Mouse (Mus musculus) embryonic facial prominence, embryonic 14.5 days (tissue): ENCODE data around the gene Cavin1. TPM values are rescaled to one million over a fixed set of nuclear protein-coding genes. Genes with fewer than 3 reads are reported as not detected.

Experiments used
- ATAC-seq: fragments of 200-750 bp; cut with Nextera tagmentation; 2 replicates; pipeline ENCODE4 v1.8.0; 2017; ENCODE audit warnings: low read depth, moderate number of reproducible peaks, moderate TSS enrichment
- DNase-seq: peaks from one replicate; pipeline ENCODE4 v3.0.0-alpha.2; 2015; ENCODE audit warnings: low spot score
- H3K27ac ChIP-seq: fragments of 300-500 bp; sonication (generic); replicated peaks from 2 replicates; pipeline ENCODE4 v1.5.1; 2014; ENCODE audit warnings: low read depth, mild to moderate bottlenecking, low read length, moderate library complexity
- H3K27me3 ChIP-seq: fragments of 300-500 bp; sonication (generic); replicated peaks from 2 replicates; pipeline ENCODE4 v1.6.1; 2014; ENCODE audit warnings: low read length; ENCODE audit not compliant: control insufficient read depth, insufficient read depth
- H3K36me3 ChIP-seq: fragments of 300-500 bp; sonication (generic); 2 replicates; pipeline ENCODE4 v1.6.1; 2014; ENCODE audit warnings: low read length, mixed read lengths; ENCODE audit not compliant: control insufficient read depth, insufficient read depth
- H3K4me1 ChIP-seq: fragments of 300-500 bp; sonication (generic); 2 replicates; pipeline ENCODE4 v1.6.1; 2014; ENCODE audit warnings: antibody characterized with exemption, low read length; ENCODE audit not compliant: control insufficient read depth, insufficient read depth
- H3K4me2 ChIP-seq: fragments of 300-500 bp; sonication (generic); 2 replicates; pipeline ENCODE4 v1.6.1; 2014; ENCODE audit warnings: low read depth, mild to moderate bottlenecking, low read length, moderate library complexity, mixed read lengths
- H3K4me3 ChIP-seq: fragments of 300-500 bp; sonication (generic); 2 replicates; pipeline ENCODE4 v1.5.1; 2014; ENCODE audit warnings: low read depth, mild to moderate bottlenecking, low read length
- H3K9ac ChIP-seq: fragments of 300-500 bp; sonication (generic); 2 replicates; pipeline ENCODE4 v1.6.1; 2014; ENCODE audit warnings: low read depth, mild to moderate bottlenecking, low read length, moderate library complexity, mixed read lengths
- H3K9me3 ChIP-seq: fragments of 300-500 bp; sonication (generic); 2 replicates; pipeline ENCODE4 v1.6.1; 2016; ENCODE audit warnings: low read length; ENCODE audit not compliant: control insufficient read depth
- WGBS: fragments of 180-500 bp; shearing (Covaris S2); extraction: QIAGEN DNeasy Blood & Tissue Kit; methylation state at CpG from one replicate; pipeline ENCODE4 v1.1.7; 2014; 5-methylcytosine and 5-hydroxymethylcytosine counted together
- polyA plus RNA-seq: library from polyadenylated mRNA; unstranded; fragments of >200 nt; fragmentation: Nextera tagmentation; extraction: Ambion mirVana; gene quantifications from 2 replicates; pipeline ENCODE4 v1.2.1, GENCODE M21; 2014

The Cavin1 gene
- polyA plus RNA-seq, 1 experiment from 2014 or later: 160 TPM

GRCm38 (mm10) chr11:100985607-100986006, 14.9 kb upstream of the Cavin1 start:
- WGBS: 55% methylated on average over 3 of the region's 3 CpGs
- no peaks in the 10 kb centered on the region for H3K9me3 ChIP-seq
- DNase-seq (no peak), ATAC-seq (no peak)
- H3K4me3 ChIP-seq: no peak overlapping the region
- H3K4me1 ChIP-seq: no peaks in the 10 kb centered on the region
- peaks cover 8% of the 10 kb centered on the region for H3K27me3 ChIP-seq
- no peak overlapping the region for H3K27ac ChIP-seq
- H3K9ac ChIP-seq: no peak overlapping the region
- no peaks in the 10 kb centered on the region for H3K36me3 ChIP-seq
- no peak overlapping the region for H3K4me2 ChIP-seq

DNA sequence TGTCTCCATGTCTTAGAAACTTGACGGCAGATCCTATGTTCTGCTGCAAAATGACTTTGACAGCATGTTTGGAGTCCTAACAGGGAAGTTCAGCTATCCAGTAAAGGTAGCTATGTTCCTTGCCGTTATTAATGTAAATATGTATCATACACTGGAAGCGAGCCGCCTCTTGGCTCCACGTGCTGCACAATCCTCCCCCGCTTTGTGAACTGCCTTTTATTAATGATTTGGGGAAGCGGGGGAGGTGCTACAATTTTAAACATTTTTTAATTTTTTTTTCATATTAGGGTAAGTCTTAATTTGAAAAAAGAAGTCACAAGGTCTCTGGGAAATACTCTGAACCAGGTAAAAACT, 13.1 kb upstream of the Cavin1 start:
- Histone ChIP-seq H3K4me3 (no peak overlapping the region), H3K4me1 (peaks cover 6% of the 10 kb centered on the region; the same call in 1 of the 2 replicates), H3K4me2 (no peak overlapping the region), H3K9ac (no peak overlapping the region), H3K27me3 (peaks cover 8% of the 10 kb centered on the region), H3K36me3 (no peaks in the 10 kb centered on the region), H3K27ac (no peak overlapping the region), H3K9me3 (no peaks in the 10 kb centered on the region)
- ATAC-seq (no peak), DNase-seq (no peak)
- 75% methylated on average over 7 of the region's 7 CpGs for WGBS

DNA sequence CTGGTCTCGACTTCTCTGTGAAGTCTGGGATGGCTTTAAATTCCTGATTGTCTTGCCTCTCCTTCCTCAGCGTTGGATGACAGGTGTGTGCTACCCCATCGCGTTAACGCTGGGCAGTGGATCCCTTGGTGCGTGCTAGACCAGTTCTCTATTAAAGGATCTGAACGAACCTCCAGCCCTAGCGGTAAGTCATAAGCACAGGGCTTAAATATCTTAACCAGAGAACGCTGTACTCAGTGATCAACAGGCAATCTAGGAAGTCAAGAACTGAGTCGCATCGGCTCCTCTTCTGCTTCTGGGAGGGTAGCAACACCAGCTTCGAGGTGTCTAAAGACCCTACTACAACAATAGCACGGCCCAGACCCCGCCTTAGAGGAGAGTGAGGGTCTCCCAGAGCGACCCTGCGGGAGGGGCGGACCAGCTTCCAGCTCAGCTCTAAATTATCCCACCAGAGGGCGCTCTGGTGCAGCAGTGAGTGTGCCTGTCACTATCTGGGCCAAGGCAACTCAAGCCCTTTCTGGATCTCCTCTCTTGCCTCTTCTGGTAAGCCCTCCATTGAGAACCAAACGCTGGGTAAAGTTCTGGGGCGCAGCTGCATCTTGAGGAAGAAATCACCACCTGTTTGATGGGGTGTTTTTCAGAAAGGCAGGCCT, 12.6 kb upstream of the Cavin1 start:
- Histone ChIP-seq H3K27me3 (peaks cover 8% of the 10 kb centered on the region), H3K9ac (peak overlapping the region; percentile 9; the same call in 1 of the 2 replicates), H3K27ac (no peak overlapping the region), H3K4me3 (peak overlapping the region; percentile 24), H3K4me1 (peaks cover 6% of the 10 kb centered on the region; the same call in 1 of the 2 replicates), H3K4me2 (peak overlapping the region; percentile 51), H3K9me3 (no peaks in the 10 kb centered on the region), H3K36me3 (no peaks in the 10 kb centered on the region)
- ATAC-seq: peak; percentile 85
- peak; percentile 82 for DNase-seq
- 4% methylated on average over 19 of the region's 20 CpGs for WGBS

DNA sequence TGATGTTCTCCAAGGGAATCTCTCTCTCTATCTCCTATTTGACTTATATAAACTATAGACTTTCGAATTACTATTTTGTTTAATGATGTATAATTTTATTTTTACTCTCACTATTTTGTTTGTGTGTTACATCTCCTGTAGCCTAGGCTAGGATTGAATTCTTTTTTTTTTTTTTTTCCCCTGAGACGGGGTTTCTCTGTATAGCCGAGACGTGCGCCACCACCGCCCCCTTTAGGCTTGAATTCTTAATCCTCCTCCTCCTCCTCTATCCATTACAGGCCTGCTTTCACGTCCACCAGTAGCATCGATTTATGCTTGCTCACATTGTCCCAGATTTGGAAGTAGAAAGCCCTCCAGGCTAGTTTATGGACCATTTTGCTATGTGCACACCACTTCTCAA, 11.4 kb upstream of the Cavin1 start:
- WGBS: 20% methylated on average over 8 of the region's 8 CpGs
- no peak overlapping the region for H3K9ac ChIP-seq
- no peak overlapping the region for H3K4me3 ChIP-seq
- H3K36me3 ChIP-seq: no peaks in the 10 kb centered on the region
- H3K4me1 ChIP-seq: peaks cover 6% of the 10 kb centered on the region; the same call in 1 of the 2 replicates
- no peak overlapping the region for H3K27ac ChIP-seq
- ATAC-seq (no peak), DNase-seq (no peak)
- H3K9me3 ChIP-seq: no peaks in the 10 kb centered on the region
- no peak overlapping the region for H3K4me2 ChIP-seq
- H3K27me3 ChIP-seq: peaks cover 8% of the 10 kb centered on the region

DNA sequence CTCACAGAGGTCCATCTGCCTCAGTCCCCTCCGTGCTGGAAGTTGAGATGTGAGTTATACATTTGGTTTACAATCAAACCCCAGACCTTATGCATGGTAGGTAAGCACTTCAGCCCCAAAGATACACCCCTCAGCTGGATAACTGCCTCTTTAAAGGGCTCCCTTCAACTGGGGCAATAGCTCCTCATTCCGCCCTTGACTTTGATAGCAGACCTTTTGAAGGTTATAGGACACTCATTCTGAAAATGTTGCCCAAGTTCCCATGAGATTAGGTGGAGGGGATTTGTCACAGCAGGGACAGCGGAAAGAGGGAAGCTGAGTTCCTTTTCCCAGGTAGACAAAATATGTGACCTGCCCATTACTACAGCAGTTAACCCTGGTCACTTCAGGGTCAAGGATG, 10.5 kb upstream of the Cavin1 start:
- Histone ChIP-seq H3K4me3 (no peak overlapping the region), H3K9me3 (no peaks in the 10 kb centered on the region), H3K27me3 (peaks cover 8% of the 10 kb centered on the region), H3K9ac (no peak overlapping the region), H3K4me1 (peaks cover 6% of the 10 kb centered on the region; the same call in 1 of the 2 replicates), H3K27ac (no peak overlapping the region), H3K4me2 (no peak overlapping the region), H3K36me3 (no peaks in the 10 kb centered on the region)
- no peak for ATAC-seq
- WGBS: 73% methylated on average over 3 of the region's 3 CpGs
- no peak for DNase-seq

DNA sequence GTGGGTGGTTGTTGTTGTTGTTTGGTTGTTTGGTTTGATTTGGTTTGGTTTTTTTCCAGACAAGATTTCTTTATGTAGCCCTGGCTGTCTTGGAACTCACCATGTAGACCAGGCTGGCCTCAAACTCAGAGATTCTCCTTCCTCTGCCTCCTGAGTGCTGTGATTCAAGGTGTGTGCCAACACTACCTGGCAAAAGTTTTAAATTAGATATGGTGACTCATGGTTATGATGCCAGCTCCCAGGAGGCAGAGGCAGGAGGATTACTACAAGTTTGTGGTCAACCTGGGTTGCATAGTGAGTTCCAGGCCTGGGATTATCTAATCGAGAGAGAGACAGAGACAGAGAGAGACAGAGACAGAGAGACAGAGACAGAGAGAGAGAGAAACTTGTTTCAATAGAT, 9.8 kb upstream of the Cavin1 start:
- no peak for ATAC-seq
- H3K27ac ChIP-seq: peak overlapping the region; percentile 6; the same call in 1 of the 2 replicates

DNA sequence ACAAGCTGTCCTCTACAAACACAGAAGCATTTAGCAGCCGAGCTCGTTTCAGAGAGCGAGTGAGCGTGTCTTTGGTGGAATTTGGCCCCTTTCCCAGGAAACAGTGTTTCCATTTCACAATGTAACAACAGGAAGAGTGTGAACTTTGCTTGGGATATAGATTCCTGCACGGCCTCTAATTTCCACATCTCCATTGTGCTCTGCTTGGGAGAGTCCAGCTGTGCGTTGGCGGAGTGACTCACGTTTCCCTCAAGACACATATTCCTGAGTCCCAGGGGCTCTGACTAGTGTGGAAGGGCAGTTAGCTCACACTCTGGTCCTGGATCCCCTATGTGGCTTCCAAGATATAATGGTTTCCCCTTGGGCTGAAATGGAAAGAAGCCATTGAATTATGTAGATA, 9.2 kb upstream of the Cavin1 start:
- DNase-seq: peak; percentile 89

More for the DNA sequence above, 9.8 kb upstream of the Cavin1 start:
- H3K9me3 ChIP-seq: no peaks in the 10 kb centered on the region
- no peak overlapping the region for H3K4me3 ChIP-seq
- no peaks in the 10 kb centered on the region for H3K36me3 ChIP-seq
- peaks cover 8% of the 10 kb centered on the region for H3K27me3 ChIP-seq
- no peak overlapping the region for H3K4me2 ChIP-seq
- H3K9ac ChIP-seq: no peak overlapping the region
- 69% methylated on average over 1 of the region's 1 CpGs for WGBS
- peaks cover 6% of the 10 kb centered on the region; the same call in 1 of the 2 replicates for H3K4me1 ChIP-seq
- no peak for DNase-seq

DNA sequence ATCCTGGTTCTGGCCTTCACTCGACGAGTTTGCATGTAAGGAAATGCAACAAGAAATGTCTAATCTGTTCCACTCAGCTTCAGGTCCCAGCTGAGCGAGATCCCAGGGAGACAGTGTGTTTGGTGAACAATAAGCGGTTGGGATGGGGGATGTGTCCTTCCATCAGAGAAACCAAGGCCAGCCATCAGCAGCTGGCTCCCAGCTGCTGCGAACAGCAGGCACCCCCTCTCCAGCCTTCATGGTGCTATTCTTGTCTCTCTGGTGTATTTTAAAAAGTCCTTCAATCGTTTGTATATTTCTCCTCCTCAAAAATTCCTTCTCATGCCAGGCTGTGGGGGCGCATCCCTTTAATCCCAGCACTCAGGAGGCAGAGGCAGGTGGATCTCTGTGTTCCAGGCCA, 4.6 kb upstream of the Cavin1 start:
- no peaks in the 10 kb centered on the region for H3K9me3 ChIP-seq
- H3K4me3 ChIP-seq: no peak overlapping the region
- DNase-seq (peak; percentile 70), ATAC-seq (no peak)
- peak overlapping the region; percentile 52 for H3K27ac ChIP-seq
- H3K4me1 ChIP-seq: peaks cover 11% of the 10 kb centered on the region
- peaks cover 14% of the 10 kb centered on the region; the same call in 1 of the 2 replicates for H3K27me3 ChIP-seq
- WGBS: 53% methylated on average over 7 of the region's 7 CpGs
- no peaks in the 10 kb centered on the region for H3K36me3 ChIP-seq
- H3K4me2 ChIP-seq: no peak overlapping the region
- no peak overlapping the region for H3K9ac ChIP-seq

More for the DNA sequence above, 9.2 kb upstream of the Cavin1 start:
- Histone ChIP-seq H3K4me2 (no peak overlapping the region), H3K27ac (peak overlapping the region; percentile 39), H3K27me3 (peaks cover 8% of the 10 kb centered on the region), H3K36me3 (no peaks in the 10 kb centered on the region), H3K9me3 (no peaks in the 10 kb centered on the region), H3K9ac (no peak overlapping the region), H3K4me3 (no peak overlapping the region), H3K4me1 (peaks cover 6% of the 10 kb centered on the region; the same call in 1 of the 2 replicates)
- peak; percentile 45; the same call in 1 of the 2 replicates for ATAC-seq
- WGBS: 42% methylated on average over 8 of the region's 8 CpGs
